Mouse (Mus musculus): ENCODE measurements around the gene Dsn1. TPM values are rescaled to one million over a fixed set of nuclear protein-coding genes. Genes with fewer than 3 reads are reported as not detected.

Dsn1 gene
- total RNA-seq (2021): 10 to 100 TPM; 21.5 to 24.3 TPM

DNA sequence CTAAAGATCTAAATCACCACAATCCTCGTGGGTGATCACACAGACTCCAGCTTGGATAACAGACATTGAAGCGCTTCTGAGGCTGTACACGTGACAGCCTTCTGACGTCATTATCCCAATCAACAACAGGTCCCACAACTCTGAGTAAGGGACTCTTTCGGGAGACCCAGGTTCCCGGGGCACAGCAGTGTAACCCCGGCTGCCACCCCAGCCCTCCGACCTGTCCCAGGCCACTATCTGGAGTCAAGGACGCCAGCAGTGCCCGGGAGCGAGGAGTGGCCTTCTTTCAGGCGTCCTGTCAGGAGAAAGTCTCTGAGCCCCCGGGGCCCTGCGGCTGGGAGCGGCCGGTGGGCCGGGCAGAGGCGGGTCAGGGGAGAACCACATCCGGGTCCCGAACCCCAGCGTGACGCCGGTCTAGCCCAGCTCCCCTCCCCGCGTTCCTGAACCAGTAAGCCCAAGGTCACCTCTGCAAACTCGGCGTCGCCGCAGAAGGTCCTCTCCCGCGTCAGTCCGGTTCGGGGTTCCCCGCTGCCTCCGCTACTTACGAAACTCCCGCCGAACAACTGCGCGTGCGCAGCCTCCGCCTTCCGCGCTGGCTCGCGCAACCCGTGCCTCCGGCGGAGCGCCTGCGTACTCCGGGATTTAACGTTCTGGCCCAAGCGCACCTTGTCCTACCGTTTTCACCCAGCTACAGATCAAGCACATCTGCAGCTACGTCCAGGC is at the start of gene Dsn1:
Gene Dsn1 (minus strand): TSS at position 644 of the 723 bp plus-strand sequence.
- DNase-seq: peak; percentile 93

DNA sequence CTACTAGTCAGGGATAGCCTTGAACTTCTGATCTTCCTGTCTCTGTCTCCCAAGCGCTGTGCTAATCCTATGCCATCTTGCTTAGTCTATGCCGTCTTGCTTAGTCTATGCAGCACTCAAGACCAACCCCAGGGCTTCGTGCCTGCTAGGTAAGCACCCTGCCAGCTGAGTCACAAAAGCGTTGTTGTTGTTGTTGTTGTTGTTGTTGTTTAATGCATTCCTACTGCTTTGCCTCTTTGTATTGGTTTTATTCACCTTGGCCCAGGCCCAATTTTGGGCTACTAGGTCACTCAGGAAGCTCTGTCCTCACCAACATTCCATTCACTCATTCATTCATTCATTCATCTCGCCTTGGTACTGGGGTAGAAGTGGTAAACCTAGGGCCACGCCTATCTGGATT is 48.8 kb upstream of the Dsn1 start:
- DNase-seq: no peak

DNA sequence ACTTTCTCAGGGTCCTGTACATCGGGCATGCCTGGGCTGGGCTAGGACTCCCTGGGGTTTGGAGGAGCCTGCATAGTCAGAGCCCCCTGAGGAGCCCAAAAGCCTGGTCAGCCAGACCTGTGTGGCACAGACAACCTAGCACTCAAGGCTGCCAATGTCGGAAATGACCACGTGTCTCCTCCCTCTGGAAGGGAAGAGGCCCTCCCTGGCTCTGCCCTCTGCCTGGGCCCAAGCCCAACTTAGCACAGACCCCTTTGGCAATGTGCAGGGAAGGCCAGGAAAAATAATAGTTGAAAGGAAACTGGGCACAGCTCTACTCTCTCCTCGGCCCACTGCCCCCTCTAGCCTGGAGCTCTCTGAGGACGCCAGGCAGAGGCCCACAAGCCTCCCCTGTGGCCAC is 47.9 kb upstream of the Dsn1 start:
- DNase-seq: peak; percentile 66

DNA sequence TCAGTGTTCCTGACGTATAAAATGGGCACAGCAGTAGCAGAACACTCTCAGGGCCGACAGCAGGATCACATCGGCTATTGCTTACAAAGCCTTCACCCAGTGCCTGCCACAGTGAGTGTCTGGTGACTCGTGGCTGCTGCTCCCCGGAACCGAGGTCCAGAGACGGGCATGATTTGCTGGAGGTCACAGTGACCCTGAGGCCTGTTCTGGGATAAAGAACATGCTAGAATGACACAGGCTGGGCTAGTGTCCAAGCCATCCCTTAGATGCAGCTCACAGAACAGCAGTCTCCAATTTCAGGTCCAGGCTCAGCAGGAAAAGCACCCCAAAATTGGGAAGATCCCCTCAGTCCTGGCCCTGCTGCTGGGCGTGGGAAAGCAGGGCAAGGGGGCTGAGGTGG is 47.3 kb upstream of the Dsn1 start:
- DNase-seq: peak; percentile 45

DNA sequence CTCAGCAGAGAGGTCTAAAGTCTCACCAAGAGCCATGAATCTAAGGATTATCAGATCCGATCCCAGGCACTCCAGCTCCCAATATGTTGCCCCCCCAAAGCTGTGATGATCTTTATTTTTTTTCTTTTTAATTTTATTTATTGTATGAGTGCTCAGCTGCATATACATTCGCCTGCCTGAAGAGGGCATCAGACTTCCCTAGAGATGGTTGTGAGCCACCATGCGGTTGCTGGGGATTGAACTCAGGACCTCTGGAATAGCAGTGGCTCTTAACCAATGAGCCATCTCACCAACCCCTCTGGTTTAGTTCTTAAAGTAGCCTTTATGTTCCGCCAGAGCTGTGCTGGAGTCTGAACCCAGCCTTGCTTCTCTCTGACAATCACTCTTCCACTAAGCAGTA is 46.8 kb upstream of the Dsn1 start:
- DNase-seq: no peak

DNA sequence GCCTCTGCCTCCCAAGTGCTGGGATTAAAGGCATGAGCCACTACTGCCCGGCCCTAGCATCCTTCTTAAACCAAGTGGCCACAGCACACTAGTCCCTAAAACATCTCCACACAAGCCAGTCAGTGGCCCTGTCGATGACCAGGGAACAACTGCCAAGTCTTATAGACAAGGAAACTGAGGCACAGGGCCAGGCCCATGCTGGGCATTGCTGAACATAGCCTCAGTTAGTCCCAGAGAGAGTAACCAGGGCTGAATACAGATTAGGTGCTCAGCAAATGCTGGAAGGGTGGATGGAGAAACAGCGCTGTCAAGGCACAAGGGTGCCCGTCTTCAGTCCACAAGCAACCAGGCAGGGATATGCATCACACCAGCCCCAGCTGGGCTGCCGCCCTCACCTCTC is 46.2 kb upstream of the Dsn1 start:
- no peak for DNase-seq

DNA sequence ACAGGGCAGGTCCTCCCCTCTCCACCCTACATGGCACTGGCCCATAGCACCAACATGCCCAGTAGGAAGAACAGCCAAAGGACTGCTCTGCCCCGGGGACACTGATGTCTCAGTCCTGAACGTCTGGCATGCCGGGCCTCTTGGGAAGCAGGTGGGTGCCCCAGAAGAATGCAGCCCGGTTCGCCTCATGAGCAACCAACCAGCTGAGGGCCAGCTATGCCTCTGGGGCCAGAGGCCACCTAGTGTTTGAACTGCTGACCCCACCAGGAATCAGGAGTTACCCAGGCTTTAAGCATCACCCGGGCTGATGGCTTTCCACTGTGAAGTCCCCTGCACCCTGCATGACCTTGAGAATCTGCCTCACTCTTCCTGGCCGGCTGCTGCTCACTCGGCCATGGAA is 45.5 kb upstream of the Dsn1 start:
- DNase-seq: no peak

DNA sequence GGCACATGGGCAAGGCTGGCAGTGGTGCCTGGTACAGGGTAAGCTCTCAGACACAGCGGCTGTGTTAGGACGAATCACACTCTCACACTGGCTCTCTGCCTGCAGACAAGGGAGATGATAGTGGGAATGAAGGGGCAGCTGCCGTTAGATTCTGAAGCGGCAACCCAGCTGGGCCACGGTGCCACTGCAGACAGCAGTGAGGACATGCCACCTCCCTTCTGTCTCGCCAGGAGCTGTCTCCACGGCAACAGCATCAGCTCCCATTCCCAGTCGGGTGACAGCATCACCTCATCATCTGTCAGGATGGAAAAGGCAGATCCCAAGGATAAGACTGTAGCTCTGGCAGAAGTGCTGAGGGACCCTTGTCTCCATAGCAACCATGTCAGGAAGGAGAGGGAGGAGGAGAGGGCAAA is 42.9 kb upstream of the Dsn1 start:
- DNase-seq: no peak

DNA sequence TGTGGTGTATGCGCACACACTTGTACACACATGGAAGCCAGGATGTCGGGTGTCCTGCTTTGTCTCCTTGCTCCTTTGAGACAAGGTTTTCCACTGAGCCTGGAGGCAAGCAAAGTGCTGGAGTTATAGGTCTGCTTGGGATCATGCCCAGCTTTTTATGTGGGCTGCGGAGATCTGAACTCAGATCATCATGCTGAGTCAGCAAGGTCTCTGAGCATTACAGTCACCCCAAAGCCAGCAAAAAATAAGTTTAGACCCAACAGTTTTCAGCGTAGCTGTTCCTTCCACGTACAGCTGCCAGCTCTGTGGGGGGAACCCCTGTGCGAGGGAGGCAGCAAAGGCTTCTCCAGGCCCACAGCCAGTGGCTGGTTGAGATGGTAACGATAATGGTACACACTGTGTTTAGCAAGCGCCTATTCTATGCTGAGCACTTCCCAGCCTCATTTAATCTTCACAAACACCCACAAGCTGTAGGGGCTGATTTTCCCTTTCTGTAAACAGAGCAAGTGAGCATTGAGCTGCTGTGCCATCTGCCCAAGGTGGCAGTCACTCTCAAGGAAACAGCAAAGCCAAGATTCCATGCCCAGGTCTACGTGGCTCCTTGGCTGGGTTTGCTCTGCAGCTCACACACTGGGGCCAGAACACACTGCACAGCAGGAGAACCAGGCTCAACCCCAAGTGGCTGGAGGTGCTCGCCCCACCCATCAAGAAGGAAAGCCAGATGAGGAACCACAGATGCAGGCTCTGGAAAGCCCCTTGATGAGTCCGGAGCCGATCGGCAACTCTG is 41.6 kb upstream of the Dsn1 start:
- DNase-seq: no peak

DNA sequence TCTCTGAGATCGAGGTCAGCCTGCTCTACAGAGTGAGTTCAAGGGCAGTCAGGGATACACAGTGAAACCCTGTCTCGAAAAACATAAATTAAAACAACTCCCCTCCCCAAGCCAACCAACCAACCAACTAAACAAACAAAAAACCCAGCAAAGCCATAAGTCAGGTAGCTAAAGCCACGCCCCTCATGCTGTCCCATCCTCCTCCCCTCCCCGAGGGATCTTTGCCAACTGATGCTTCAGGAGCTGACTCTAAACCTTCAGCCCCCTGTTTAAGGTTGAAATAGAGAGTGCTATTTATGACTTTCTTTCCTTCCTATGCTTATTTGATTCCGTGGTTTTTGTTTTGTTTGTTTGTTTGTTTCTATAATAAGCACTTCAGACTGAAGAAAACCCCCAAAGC is 40.0 kb upstream of the Dsn1 start:
- DNase-seq: no peak

DNA sequence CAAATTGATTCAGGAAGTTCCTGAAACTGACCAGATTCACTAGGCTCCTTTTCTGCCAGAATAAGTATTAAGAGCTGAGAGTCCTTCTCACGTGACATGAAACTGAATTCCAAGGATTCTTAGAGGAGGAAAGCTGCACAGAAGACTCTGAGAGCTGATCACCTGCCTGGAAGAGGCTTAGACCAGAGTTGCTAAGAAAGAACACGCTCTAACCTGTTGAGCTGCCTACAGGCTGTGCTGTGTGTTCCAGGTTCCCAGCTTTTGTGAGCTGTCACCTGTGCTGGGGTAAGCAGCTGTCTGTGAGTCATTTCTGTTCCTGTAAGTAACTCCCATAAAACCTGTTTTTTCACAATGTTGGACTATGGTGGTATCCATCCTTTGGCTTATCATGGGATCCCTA is 39.0 kb upstream of the Dsn1 start:
- no peak for DNase-seq

DNA sequence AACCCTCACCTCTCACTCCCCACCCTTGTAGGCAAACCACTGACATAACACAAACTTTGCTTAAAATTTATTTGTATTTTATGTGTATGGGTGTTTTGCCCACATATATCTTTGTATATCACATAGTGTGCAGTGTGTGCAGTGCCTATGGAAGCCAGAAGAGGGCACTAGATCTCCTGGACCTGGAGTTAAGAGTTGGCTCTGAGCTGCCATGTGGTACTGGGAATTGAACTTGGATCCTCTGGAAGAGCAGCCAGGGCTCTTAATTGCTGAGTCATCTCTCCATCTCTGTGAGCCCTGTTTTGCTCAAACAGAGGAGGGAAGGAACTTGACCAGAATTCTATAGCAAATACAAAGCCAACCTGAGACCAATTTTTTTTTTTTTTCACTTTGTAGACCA is 37.0 kb upstream of the Dsn1 start:
- no peak for DNase-seq

DNA sequence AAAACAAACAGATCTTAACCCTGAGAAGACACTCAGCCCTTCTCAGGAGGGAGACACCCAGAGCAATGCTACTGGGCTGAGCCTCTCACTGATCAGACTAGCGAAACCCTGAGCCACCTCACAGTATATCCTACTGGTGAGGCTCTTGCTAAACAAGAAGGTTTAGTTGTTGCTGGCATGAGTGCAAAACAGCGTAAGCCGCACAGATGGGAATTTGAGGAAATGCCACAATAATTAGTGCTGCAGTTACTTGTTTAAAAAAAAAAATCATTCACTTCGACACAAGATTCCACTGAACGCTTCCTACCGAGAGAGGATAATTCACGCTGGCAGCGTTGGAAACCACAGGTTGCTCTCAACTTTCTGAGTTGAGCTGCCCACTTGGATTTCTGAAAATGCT is 36.6 kb upstream of the Dsn1 start:
- DNase-seq: no peak

DNA sequence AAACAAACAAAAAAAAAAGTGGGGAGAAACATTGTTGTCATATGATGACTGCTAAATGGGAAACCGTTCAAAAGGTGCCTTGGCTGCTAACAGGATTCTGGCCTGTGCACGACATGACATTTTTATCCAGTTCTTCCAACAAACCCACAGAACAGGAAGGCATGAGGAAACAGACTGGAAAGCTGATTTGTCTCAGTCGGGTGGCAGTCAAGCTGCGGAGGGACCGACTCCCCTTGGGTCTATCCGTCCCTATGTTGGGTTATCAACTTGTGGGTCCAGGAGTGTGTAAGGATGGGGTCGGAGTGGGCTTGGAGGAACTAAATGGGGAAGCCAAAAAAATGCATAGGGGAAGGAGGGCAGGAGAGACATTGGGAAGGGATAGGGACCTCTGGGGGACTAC is 34.5 kb upstream of the Dsn1 start:
- no peak for DNase-seq

DNA sequence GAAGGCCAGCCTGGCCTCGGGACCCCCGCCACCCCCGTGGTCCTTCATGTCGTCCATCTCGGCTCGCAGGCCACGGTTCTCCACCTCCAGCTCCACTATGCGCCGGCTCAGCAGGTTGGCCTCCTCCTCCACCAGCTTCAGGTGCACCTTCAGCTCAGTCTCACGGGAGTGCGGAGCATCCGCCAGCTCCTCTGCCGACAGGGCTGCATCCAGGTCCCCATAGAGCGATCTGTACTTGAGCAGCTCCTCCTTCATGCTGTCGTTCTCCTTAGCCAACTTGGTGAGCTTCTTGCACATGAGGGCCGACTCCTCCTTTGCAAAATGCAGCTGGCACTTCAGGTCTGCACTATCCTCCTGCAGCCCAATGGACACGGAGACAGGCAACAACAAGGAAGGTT is 33.7 kb upstream of the Dsn1 start:
- no peak for DNase-seq

DNA sequence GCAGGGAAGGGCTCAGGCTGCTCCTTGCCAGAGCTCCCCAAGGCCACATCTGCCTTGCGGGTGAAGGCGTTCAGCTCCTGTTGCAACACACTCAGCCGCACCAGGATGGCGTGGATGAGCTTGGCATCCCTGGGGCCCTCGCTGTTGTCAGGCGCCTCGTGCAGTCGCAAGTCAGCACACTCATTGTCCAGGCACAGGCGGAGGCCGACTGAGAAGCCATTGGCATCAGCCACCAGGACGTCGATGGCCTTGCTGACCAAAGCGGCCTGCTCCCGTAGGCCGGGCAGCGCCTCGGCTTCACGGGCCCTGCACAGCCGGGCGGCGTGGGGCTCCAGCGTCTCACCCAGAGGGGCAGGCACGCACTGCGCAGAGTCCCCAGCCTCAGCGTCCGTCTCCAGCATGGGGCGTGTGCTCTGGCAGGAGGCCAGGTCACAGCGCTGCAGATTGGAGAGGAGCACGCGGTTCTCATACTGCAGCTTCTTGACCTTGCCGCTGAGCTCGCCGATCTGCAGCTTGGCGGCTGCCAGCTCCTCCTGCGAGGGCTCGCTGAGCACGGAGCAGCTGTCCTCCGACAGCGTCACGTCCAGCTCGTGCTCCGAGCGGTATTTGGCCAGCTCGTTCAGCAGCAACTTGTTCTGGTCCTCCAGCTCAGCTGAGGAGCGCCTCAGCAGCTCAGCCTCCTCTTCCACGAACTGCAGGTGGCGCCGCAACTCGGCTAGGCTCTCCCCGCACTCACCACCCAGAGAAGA is 33.1 kb upstream of the Dsn1 start:
- peak; percentile 45 for DNase-seq

DNA sequence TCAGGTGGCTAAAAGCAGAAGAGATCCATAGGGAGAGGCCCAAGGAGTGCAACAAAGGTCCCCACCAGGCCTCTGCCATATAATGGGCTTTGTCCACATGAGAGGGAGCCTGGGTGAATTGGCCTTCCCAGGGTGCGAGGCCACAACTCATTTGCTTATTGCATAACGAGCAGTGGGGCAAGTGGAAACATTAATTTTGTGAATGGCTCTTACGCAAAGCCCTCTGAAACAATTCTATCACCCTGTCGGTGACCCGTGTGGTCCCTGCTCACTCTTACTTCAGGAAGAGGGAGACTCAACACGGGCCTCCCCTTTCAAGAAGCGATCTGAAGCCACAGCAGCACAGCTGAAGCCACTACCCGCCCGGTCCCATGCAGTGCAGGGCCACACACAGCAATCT is 30.3 kb upstream of the Dsn1 start:
- DNase-seq: no peak

DNA sequence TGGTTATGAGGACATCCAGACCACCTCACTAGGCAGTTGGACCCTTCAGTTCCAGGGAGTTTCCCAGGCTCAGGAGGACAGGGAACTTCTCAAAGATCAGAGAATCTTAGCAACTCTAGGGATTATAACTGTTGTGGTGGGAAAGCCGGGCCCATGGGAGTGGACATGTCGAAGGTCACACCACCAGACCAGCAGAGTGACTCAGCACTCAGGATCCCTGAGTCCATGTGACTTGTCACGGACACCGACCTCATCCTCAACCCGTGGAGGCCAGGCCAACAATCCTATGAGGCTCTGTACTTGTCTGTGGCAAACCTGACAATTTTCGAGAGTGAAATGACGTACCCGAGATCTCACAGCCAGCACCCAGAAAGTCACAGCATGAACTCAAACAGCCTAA is 29.4 kb upstream of the Dsn1 start:
- DNase-seq: no peak

DNA sequence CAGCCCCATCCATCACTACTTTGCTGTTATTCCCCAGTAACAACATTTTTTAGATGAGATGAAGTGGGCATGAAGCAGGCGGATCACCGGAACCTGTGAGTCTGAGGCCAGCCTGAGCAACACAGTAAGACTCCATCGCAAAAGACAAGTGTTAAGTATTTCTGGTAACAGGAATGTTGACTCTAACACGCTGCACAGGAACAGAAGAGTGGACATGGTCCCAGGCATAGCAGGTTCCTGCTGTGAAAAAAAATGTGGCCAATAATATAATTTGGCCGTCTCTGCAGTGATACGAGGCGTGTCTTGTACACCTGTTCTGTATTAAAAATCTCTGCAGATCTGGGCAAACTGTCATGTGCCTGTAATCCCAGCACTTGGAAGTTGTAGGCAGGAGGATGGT is 28.4 kb upstream of the Dsn1 start:
- no peak for DNase-seq

DNA sequence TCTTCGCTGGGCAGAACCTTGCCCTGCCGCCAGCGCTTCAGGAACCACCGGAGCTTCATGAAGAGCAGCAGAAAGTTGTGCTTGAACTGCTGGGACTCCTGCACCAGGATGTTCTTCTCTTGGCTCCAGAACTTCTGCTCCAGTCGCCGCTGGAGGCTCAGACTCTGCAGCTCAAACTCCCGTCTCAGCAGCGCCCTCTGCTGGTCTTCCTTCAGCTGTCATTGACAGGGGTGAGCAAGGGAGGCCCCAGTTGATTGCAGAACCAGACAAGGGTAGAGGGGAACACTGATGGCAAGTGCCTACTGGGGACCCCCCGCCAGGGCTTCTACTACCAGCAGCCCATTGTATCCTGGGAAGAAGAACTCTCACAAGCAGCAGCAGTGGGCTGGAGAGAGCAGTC is 23.9 kb upstream of the Dsn1 start:
- DNase-seq: peak; percentile 92

DNA sequence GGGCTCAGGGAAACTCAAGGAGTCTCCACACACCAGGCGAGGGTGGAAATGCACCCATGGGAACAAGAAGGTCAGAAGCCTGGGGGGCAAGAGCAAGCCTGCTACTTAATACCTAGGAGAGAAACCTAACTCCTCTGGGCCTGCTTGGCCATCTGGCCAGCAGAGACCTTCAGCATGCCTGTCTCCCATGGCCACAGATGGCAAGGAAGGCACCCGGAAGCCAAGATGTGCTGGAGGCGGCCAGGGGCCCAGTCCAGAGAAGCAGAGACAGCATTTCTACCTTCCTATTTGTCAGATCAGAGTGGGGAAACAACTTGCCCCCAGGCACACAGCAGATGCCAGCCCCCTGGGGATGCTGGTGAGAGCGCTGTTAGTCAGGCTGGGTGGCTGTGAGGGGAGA is 21.3 kb upstream of the Dsn1 start:
- no peak for DNase-seq

DNA sequence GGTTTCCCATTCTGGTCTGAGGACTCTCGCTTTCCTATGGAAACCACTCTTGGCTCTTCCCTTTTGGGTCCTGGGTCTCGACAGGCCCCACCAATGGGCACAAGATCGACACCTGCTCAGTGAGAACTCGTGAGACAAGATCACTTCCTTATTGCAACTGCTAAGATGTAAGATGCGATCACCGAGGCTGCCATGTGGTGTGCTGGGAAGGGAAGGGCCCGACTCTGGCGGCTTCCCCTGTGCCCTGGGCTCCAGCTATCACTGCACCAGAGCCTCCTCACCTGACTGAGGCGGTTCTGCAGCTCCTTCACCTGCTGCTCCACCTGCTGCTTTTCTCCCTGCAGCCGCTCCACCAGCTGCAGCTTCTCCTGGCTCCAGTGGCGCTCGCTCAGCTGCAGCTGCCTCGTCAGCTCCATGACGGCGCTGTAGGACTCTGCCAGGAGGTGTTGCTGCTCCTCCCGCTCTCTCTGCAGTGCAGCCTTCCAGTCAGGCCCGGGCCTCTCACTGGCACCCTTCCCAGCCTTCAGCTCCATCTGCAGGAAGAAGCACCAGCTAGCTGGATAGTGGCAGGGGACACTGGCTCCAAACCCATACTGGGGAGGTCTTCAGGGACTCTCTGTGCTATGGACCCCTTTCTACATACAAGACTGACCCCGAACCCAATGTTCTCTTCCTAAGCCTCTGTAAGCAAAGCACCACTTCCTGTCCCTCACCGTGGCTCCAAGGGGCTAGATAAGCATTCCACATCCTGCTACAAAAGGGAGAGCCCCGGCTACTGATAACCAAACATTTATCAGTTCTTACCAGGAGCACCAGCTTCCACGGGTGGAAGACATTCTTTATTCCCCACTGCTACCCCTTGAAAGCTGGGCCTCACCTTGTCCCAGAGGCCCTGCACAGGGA is 20.4 kb upstream of the Dsn1 start:
- peak; percentile 76 for DNase-seq

DNA sequence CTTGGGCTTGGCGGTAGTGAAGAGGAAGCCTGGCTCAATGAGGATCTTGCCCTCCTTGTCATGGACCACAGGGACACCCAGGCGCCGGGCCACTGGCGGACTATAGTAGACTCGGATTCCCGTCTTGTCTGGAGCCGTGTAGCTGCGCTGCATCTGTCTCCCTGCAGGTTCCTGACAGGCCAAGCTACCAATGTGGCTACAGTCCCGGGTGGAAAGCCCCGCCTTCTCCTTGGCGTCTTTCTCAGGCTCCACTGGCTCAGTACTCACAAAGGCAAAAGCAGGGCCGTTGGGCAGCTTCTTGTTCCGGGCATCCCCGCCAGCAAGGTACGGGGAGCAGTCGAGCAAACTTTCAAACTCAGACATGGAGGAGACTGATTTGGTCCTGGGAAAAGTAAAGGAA is 14.2 kb upstream of the Dsn1 start:
- no peak for DNase-seq

All from heart, postnatal 4 days (tissue).